Mouse (Mus musculus) stomach, postnatal 0 days (tissue): ENCODE data around the gene Stard13.

Experiments used
- CTCF ChIP-seq: IDR thresholded peaks from 2 replicates; pipeline ENCODE4 v1.5.1; 2016; ENCODE audit warnings: antibody characterized with exemption, low read depth, mild to moderate bottlenecking, moderate library complexity
- EP300 ChIP-seq: optimal IDR thresholded peaks from 2 replicates; pipeline ENCODE3; 2016; ENCODE audit warnings: antibody characterized with exemption

DNA sequence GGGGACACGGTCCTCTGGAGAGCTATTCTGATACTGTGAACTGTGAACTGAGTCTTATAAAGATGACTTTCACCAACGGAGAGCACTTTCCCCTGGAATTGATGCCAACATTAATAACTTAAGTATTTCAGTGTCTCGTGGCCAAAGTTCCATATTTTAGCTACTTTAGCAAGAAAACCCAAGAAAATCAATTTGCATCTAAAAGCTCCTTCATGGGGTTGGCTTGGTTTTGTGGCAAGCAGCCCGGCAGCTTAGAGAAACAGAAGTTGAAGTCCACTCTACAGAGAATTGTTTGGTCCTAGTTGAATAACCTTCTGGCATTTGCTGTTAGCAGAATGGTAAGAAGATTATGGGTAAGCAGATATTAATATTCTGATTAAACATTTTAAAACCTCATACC lies 2.2 kb downstream of the Stard13 start:
- no peak for TF ChIP-seq CTCF
- no peak for TF ChIP-seq EP300
